Mouse (Mus musculus) mature B cell (primary cell): Measurements from ENCODE around the gene Herc4.
"Not testable (repeated sequence)": the region's sequence is repeated elsewhere in the genome, so short reads cannot be mapped to it uniquely, and the experiment has no call there.

Experiments
- in situ Hi-C: fragments of 300-500 bp; cut with MboI; formaldehyde crosslinking; loops from 2 replicates; pipeline ENCODE4 v1.14.3; 2019

Herc4 gene

DNA sequence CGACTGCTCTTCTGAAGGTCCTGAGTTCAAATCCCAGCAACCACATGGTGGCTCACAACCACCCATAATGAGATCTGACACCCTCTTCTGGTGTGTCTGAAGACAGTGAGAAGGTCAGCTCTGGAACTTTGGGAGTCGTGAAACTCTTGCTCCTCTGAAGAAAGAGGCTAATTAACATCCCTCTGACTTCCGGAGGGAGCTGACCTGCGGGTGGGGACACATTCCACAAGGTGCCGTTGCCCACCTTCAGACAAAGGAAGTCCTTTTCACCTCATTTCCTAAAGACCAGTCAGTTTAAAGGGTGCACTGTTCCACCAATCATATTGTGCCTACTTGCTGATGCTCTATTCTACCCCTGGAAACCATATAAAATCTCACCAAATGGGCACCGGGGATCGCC, 107.5 kb downstream of the Herc4 start:
- in situ Hi-C loops = not testable (repeated sequence)

DNA sequence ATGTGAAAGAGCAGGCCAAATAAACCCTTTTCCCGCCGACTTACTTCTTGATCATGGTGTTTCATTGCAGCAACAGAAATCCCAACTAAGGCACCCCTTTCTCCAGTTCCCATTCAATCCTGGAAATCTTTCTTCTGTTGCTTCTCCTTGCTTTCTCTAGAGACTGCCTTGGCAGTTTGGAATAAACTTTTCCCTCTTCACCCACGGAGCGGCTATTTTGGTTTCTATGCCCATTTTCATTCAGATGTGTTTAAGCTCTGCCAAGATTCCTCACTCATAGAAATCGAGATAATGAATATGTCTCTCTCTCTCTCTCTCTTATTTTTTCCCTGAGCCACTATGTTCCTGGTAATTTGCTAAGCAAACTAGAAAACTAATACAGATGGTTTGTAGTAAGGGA, 108.5 kb downstream of the Herc4 start:
- in situ Hi-C loops = no loop called here

DNA sequence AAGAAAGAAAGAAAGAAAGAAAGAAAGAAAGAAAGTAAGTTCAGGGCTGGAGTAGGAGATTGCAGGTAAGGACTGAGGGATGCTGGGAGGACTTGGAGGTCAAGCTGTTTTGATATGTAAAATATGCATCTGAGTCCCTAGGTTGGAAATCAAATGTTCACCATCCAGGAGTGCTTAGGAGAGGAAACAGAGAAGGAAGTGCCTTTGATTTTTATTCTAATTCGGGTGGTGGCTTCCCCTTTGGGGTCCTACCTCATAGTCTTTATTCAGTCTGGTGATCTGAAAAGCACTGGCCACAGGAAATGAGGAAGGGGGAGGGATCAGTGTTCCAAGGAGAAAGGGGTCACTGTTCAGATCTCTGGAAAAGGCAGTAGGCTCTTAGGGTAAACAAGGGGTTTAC, 116.9 kb downstream of the Herc4 start:
- in situ Hi-C loops = no loop called here

DNA sequence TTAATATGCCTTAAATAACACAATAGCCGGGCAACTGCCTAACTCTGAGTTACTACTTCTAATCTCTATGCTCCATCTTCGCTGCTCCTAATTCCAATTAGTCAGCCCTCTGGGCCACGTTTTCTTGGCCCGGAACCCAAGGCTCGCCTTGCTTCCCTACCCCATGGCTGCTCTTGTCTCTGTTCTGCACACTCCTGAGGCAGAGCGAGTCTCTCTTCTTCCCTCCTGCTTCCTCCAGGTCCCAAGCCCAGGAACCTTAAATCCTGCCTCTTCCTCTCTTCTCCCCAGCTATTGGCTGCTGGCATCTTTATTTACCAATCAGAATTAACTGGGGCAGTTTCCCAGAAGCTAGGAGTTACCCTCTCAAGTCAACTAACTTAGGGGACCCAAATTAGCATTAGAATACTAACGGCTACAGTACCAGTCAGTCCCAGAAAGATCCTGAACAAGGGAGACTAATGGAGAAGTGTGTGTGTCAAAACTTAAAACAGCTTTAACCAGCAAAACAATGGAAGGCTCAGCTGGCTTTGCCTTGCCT, 122.4 kb downstream of the Herc4 start:
- in situ Hi-C loops = no loop called here

DNA sequence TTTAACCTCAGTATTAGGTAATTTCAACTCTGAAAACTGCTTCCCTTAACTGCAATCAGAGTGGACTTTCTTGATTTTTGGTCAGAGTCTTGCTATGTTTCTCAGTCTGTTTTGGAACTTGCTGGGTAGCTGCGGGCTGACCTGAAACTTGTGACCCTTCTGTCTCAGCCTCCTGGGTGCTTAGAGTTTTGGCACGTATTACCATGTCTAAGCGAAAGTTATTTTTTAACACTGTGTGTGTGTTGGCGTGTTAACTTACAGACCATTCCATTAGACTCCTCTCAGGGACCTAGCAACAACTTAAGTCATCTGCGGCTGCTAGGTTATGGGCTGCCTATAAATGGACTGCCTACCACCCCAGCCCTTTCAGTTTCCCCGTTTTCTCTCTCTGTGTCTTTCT, 123.8 kb downstream of the Herc4 start:
- in situ Hi-C loops = no loop called here
